Mouse (Mus musculus) frontal cortex, postnatal 36 days (tissue): ENCODE data around the gene Slc39a3.
"Not testable (repeated sequence)": the region's sequence is repeated elsewhere in the genome, so short reads cannot be mapped to it uniquely, and the experiment has no call there.

Experiments used
- DNase-seq, 2 experiments: peaks; one replicate each; pipeline ENCODE4 v3.0.0; 2022; ENCODE audit warnings: low spot score in 2 of 2

The Slc39a3 gene

DNA sequence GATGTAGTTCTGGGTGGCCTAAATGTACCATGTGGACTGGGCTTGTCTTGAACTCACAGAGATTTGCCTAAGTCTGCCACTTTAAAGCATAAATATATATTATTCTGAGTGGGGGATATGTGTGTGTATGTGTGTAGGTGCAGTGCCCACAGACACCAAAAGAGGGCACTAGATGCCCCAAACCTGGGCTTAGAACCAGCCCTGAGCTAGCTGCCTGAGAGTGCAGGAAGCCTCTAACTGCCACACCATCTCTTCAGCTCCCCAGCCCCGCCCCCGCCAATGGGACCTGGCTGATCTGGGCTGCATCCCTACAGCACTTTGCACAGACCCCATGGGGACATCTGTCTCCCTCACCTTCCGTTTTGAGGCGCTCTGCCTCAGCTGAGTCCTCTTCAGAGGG lies 13.4 kb upstream of the Slc39a3 start:
- DNase-seq: no peak

DNA sequence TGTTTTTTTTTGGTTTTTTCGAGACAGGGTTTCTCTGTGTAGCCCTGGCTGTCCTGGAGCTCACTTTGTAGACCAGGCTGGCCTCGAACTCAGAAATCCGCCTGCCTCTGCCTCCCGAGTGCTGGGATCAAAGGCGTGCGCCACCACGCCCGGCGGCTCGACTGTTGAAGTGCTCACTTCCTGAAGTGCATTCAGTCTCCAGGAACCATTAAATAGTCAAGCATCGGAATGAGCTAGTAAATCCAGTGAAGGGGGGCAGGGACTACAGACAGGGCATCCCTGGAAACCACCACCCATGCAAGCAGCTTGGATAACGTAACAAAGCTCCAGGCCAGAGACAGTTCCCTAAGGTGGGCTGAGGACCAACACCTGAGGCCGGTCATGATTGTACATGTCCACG lies 8.0 kb upstream of the Slc39a3 start:
- not testable (repeated sequence) for DNase-seq

DNA sequence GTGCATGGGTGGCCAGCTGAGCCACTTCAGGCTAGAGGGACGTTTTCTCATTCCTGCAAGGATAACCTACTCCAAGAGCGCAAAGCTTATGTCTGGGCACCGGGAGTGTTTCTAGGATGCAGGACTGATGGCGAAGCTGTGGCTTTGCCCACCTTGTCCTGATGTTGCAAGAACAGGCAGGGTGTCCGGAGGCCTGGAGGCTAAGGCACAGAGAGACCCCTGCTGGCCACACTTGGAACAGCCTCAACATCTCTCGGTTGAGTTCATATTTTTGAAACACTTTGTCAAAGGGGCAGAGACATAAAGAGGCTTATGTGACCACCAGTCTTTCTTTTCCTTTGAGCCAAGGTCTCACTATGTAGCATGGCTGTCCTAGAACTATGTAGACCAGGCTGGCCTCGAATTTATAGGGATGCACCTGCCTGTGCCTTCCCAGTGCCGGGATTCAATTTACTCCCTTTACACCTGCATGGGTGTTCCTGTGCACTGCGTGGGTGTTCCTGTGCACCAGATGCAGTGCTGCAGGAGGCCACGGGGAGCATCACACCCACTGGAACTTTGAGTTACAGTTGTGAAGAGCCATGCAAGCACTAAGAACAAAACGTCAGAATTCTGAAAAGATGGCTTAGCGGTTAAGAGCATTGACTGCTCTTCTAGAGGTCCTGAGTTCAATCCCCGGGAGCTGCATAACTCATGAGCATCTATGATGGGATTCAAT lies 4.4 kb upstream of the Slc39a3 start:
- DNase-seq: peak; percentile 67 to 75

- no peak for DNase-seq
Observed at GRCm38 (mm10) chr10:81036251-81036650, 975 bp downstream of the Slc39a3 start.

GRCm38 (mm10) chr10:81033586-81033985 lies 3.6 kb downstream of the Slc39a3 start:
- no peak for DNase-seq

- no peak for DNase-seq
Observed at GRCm38 (mm10) chr10:81029031-81029430, 8.2 kb downstream of the Slc39a3 start.

DNA sequence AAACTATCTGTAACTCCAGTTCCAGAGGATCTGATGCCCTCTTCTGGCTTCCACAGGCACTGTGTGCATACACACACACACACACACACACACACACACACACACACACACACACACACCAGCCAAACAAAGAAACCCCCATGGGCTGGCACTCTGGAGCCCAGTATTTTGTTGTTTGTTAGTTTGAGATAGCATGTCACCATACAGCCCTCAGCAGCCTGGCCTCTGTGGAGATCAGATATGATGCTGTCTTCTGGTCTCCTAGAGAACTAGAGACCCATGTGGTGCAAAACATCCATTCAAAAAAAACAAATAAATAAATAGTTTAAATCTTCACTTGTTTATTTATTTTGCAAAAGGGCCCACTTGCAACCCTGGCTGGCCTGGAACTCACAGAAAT lies 9.0 kb downstream of the Slc39a3 start:
- no peak for DNase-seq

DNA sequence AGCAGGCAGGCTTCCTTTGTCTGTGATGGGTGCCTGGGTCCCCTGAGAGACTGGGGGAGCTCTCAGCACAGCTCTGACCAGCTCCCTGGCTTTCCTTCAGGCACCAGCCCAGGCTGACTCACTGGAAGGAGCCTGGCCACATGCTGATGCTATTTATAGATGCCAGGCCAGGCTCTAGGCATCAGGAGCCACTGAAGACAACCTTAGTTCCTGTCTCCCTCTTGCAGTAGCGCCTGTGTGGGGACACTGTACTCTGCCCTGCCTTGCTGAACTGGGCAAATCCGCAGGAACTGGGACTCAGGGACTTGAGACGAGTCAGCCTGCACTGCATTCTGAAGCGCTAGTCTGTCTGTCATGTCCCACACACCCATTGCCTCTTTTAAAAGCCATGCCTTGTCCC lies 9.9 kb downstream of the Slc39a3 start:
- DNase-seq: peak; percentile 40 to 44

DNA sequence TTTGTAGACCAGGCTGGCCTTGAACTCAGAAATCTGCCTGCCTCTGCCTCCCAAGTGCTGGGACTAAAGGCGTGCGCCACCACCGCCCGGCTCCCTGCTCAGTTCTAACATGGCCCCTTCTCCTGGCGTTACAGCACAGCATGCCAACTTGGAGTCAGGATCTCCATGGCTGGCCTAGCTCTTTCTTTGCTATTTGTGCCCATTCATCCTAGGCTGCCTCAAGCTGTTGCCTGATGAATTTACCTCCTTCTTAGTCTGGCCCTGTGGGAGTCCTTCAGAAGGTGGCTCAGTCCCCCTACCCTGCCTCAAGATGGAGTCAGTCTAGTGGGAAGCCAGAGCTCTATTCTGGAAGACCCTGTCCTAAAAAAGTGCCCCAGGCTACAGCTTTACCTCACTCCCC lies 10.4 kb downstream of the Slc39a3 start:
- DNase-seq: no peak

DNA sequence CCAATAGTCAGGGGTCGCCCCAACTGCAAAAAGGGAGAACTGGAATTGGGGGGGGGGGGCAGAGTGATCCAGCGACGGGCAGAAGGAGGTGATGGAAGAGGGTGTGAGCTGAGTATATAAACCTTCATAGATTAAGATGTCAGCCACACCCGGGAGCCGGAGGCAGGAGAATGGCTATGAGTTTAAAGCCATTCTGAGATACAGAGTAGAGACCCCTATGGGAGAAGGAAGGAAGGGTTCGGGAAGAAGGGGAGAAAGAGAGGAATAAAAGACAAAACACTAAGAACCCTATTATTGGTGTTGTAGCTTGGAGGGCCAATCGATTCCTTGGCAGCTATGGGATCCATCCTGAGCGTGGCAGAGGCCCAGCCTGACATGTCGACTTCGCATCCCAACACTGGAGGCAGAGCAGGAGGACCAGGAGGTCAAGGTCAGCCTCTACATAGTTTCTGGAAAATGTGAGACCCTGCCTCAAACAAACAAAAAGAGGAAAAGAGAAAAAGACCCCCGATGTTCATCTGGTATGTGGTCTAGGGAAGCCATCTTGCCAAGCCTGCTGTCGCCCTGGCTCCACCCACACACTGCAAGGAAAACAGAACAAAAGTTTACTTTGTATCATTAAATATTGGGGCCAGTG lies 11.5 kb downstream of the Slc39a3 start, which contains the start of gene Diras1:
Diras1 (minus strand) TSS at position 24 of the 637 bp plus-strand sequence.
- no peak for DNase-seq

GRCm38 (mm10) chr10:81025047-81025621 lies 12.1 kb downstream of the Slc39a3 start:
- DNase-seq: no peak

DNA sequence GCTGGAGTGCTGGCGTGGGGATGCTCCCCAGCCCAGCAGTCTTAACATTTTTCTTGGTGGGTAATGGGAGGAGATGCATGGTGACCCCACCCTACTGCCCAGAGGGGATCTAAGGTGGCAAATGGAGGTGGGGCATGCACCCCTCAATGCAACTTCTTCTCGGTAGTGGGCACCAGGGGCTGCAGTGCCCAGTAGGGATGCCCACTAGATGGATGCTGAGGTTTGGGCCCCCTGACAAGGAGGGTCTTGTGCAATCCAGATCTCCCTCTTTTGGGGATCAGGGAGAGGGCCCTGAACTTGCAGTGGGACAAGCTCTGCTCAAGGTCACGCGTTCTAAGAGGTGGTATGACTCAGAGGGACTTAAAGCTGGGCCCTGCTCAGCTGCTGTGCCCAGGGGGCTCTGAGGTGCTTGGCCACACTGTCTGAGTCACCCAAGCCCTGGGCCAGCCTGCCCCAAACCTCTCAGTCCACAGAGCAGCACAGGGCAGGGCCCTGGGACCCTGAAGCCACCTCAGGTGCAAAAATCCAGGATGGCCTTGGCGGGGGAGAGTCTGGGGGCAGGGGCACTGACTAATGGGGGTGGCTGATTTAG lies 12.8 kb downstream of the Slc39a3 start:
- DNase-seq: no peak

GRCm38 (mm10) chr10:81022744-81023143 lies 14.5 kb downstream of the Slc39a3 start:
- no peak for DNase-seq

DNA sequence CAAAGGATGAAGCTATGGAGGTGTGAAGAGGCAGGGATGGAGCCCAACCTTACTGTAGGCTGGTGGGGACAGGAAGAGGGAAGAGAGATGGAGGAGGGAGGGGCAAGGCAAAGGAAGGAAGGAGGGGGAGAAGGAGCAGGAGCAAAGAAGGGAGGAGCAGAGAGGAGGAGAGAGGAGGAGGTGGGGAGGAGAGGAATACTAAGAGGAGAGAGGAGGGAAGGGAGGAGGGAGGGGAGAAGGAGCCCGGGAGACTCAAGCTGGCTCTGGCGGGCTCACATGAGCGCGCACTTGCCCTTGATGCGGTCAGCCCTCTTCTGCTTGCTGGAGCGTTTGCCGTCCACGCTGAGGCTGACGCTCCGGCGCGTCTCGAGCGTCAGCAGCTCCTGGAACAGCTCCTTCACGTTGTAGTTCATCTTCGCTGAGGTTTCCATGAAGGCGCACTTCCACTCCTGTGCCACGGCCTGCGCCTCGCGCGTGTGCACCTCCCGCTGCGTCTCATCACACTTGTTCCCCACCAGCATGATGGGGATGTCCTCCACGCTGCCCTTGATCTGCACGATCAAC lies 15.6 kb downstream of the Slc39a3 start:
- peak in 1 of 2 experiments; percentile 38 for DNase-seq

DNA sequence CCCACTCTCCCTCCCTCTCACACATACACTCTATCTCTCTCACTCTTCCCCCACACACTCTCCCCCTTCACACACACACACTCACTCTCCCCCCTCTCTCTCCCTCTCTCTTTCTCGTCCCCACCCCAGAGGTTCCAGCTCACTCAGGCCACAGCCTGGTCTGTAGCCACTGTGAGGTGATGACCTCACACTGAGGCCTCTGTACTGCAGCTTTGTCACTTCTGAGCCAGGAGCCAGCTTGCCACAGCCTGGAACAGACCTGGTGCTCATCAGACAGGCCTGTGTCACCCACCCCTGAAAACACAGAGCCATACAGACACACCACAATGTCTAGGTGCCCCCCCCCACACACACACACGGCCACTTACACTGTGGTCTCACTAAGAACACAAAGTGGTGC lies 17.0 kb downstream of the Slc39a3 start:
- no peak for DNase-seq

- DNase-seq: no peak
Observed at GRCm38 (mm10) chr10:81019687-81020086, 17.5 kb downstream of the Slc39a3 start.

DNA sequence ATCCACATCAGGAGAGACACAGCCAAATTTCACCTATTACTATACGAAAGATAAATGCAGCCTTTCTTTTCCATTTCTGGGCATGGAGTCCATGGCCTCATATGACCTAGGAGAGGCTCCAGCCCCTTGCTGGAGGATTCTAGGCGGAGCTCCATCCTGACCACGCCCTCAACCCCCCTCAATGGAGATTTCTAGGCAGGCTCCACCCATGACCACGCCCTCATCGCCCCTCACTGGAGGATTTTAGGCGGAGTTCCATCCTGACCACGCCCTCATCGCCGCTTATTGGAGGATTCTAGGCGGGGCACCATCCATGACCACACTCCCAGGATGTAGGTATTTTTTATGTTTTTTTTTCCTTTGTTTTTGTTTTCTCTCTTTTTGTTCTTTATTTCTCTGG lies 18.9 kb downstream of the Slc39a3 start:
- DNase-seq: no peak

GRCm38 (mm10) chr10:81016645-81017044 lies 20.6 kb downstream of the Slc39a3 start:
- DNase-seq: no peak

DNA sequence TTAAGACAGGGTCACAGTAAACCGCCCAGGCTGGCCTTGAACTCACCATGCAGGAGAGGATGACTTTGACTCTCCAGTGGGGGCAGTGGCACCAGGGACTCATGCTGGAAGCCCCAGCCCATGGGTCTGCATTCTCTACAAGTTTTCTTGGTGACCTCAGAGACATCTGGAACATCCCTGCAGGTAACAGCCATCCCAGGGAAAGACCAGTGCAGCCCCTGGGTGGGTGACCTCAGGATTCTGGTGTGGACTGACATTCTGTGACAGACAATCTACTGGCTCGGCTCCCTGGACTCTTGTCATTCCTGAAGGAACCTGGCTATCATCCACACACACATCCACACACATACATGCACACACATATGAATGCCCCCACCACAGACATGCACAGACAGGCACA lies 21.6 kb downstream of the Slc39a3 start:
- no peak for DNase-seq

DNA sequence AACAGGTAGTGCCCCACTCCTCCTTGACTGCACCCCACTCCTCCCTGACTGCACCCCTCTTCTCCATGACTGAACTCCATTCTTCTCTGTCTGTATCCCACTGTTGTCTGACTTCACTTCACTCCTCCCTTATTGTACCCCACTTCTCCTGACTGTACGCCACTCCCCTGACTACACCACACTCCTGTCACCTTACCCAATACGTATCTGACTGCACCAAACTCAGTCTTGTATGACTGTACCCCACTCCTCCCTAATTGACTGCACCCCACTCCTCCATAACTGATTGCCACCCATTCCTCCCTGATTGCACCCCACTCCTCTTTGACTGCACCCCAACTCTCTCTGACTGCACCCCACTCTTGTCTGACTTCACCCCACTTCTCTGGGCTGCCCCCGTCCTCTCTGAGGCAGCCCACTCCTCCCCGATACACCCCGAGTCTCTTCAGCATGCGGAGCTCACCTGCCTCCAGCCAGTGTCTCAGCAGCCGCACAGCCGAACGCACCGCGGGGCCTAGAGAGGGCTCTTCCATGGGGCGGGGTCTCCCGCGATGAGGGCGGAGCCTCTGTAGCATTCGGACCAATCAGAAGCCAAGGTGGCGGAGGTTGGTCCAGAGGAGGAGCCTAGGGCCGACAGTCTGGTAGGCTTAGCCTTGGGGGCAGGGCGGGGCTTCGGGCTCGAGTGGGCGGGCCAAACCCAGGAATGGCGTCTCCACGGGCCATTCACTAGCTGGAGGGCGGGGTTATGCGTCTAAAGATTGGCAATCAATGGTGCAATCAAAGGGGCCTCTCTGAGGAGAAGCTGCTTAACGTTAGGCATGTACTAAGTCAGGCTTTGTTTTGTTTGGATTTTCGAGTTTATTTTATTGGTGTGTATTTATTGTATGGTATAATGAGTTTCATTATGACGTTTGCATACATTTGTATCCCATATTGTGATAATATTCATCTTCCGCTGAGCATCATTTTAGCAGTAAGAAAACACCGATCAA lies 22.5 kb downstream of the Slc39a3 start, which contains the start of gene Gng7:
Gng7 (minus strand) TSS at position 553 of the 992 bp plus-strand sequence.
- DNase-seq: peak; percentile 94 to 96

DNA sequence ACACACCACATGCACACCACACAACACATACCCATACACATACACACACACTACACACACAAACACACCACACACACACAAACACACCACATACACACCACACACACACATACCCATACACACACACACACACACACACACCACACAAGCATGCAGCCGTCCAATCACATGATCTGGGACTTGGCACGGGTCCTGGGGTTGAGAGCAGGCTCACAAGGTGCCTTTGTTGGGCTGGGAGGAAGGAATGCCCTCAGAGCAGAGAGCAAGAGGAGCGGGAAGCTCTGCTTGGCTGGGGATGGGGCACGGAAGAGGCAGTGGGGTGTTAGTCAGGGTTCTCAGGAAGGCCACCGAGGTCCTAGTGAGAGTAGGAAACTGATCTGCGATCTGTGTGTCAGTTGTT lies 26.4 kb downstream of the Slc39a3 start:
- no peak for DNase-seq
